Mouse (Mus musculus): ENCODE data around the gene Fbxw8.

GRCm38 (mm10) chr5:118031508-118031907 is 123.8 kb downstream of the Fbxw8 start:
- TF ChIP-seq CTCF (IDR thresholded peaks at IDR 0.05; ENCODE audit: extremely low read depth, insufficient read length, insufficient replicate concordance, low read depth, low read length), result no peak
- TF ChIP-seq POLR2A (IDR thresholded peaks at IDR 0.05; ENCODE audit: low read depth, low read length), result no peak
